Mouse (Mus musculus) spleen, embryonic (tissue): ENCODE measurements around the gene Fga.

Experiments
- CTCF ChIA-PET: fragments of 350-600 bp; sonication (Branson Sonifier 250); formaldehyde crosslinking; loops from one replicate; lab custom pipeline; 2022; lab: Charles Lee

The Fga gene

GRCm38 (mm10) chr3:83025475-83026301, at the start of gene Fga:
Gene Fga, plus strand, starts transcription at chr3:83026076.
- CTCF ChIA-PET: no interaction called here

- CTCF ChIA-PET: no interaction called here
These were observed 45.1 kb upstream of the Fga start for GRCm38 (mm10) chr3:82980818-82981217.

- CTCF ChIA-PET: no interaction called here
These were observed 44.0 kb upstream of the Fga start for GRCm38 (mm10) chr3:82981861-82982260.

- CTCF ChIA-PET: no interaction called here
These were observed 41.0 kb upstream of the Fga start for GRCm38 (mm10) chr3:82984840-82985239.

GRCm38 (mm10) chr3:82991963-82992362, 33.9 kb upstream of the Fga start:
- CTCF ChIA-PET: no interaction called here

- CTCF ChIA-PET: no interaction called here
These were observed 32.9 kb upstream of the Fga start for GRCm38 (mm10) chr3:82992956-82993355.

GRCm38 (mm10) chr3:82995368-82995767, 30.5 kb upstream of the Fga start:
- CTCF ChIA-PET: interaction anchor here (0.6 kb wide), 1 partner anchor 655 kb away, joined by 3 read pairs; no protein-coding TSS in a partner anchor

GRCm38 (mm10) chr3:82996656-82997055, 29.2 kb upstream of the Fga start:
- CTCF ChIA-PET: no interaction called here

GRCm38 (mm10) chr3:82998772-82999463, 27.0 kb upstream of the Fga start:
- CTCF ChIA-PET: interaction anchor here (1.2 kb wide), 1 partner anchor 276 kb away, joined by 3 read pairs; no protein-coding TSS in a partner anchor

GRCm38 (mm10) chr3:82999995-83000394, 25.9 kb upstream of the Fga start:
- CTCF ChIA-PET: interaction anchor here (0.9 to 1.2 kb wide), 2 partner anchors 54 to 275 kb away, joined by 3 to 4 read pairs; no protein-coding TSS in a partner anchor

GRCm38 (mm10) chr3:83002191-83002590, 23.7 kb upstream of the Fga start:
- CTCF ChIA-PET: no interaction called here

- CTCF ChIA-PET: no interaction called here
These were observed 22.8 kb upstream of the Fga start for GRCm38 (mm10) chr3:83003068-83003467.

- CTCF ChIA-PET: no interaction called here
These were observed 21.1 kb upstream of the Fga start for GRCm38 (mm10) chr3:83004801-83005200.

- CTCF ChIA-PET: interaction anchor here (0.6 kb wide), 1 partner anchor 13 kb away, joined by 5 read pairs; no protein-coding TSS in a partner anchor
These were observed 18.3 kb upstream of the Fga start, which contains the start of gene Fgg for GRCm38 (mm10) chr3:83007557-83007956. Gene Fgg, plus strand, starts transcription at chr3:83007724.

GRCm38 (mm10) chr3:83010291-83010690, 15.6 kb upstream of the Fga start:
- CTCF ChIA-PET: no interaction called here

- CTCF ChIA-PET: no interaction called here
These were observed 14.7 kb upstream of the Fga start for GRCm38 (mm10) chr3:83011136-83011535.

GRCm38 (mm10) chr3:83011565-83011964, 14.3 kb upstream of the Fga start:
- CTCF ChIA-PET: no interaction called here

- CTCF ChIA-PET: no interaction called here
These were observed 13.2 kb upstream of the Fga start for GRCm38 (mm10) chr3:83012636-83013035.

GRCm38 (mm10) chr3:83013951-83014350, 11.9 kb upstream of the Fga start:
- CTCF ChIA-PET: no interaction called here

- CTCF ChIA-PET: no interaction called here
These were observed 9.6 kb upstream of the Fga start for GRCm38 (mm10) chr3:83016236-83016635.

GRCm38 (mm10) chr3:83020387-83020786, 5.5 kb upstream of the Fga start:
- CTCF ChIA-PET: interaction anchor here (0.6 kb wide), 1 partner anchor 13 kb away, joined by 5 read pairs; the partner anchor contains the start of gene Fgg

GRCm38 (mm10) chr3:83021176-83021575, 4.7 kb upstream of the Fga start:
- CTCF ChIA-PET: no interaction called here
